Mouse (Mus musculus): ENCODE results near the gene Olfr1380.

DNA sequence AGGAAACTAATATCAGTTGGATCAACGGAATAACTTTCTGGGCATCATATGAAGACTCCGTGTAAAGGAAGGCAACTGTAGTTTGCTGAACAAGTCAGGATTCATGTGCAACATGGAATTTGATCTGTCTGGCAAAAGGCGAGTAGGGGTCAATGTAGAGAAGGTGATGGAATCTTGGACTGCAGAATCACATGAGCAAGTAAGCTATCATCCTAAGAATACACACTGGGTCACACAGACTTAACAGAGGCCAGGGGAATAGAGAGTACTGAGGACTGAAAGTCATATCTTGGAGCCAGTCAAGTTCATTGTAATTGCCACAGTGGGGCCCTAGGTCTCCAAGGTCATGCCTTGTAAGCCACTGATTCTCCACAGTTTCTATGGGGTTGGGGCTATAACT, 28.7 kb upstream of the Olfr1380 start, which contains the start of gene Olfr1382:
- TF ChIP-seq POLR2A (IDR thresholded peaks at IDR 0.05; ENCODE audit: extremely low read depth, insufficient read depth, low read length), result no peak
- no peak for TF ChIP-seq CTCF (IDR thresholded peaks at IDR 0.05; ENCODE audit: extremely low read depth, insufficient read depth, low read length)

Measured in cortical plate, adult 2 months (tissue).